Mouse (Mus musculus): Measurements from ENCODE around the gene Got1. TPM values are rescaled to one million over a fixed set of nuclear protein-coding genes. Genes with fewer than 3 reads are reported as not detected.
A peak's percentile ranks its signal among the peaks of the same experiment; 100 is the strongest.

Gene Got1
- 36.0 and 41.3 TPM in 2 replicates for polyA plus RNA-seq (2012; rRNA removed)

GRCm38 (mm10) chr19:43524187-43525103 lies at the start of gene Got1:
Gene Got1 (minus strand): TSS chr19:43524605.
- H3K36me3 ChIP-seq (ENCODE audit: control insufficient read depth, insufficient read depth, low read length), result peaks cover 5% of the 10 kb centered on the region; the same call in 1 of the 2 replicates
- WGBS, result under 1% methylated on average over 58 of the region's 58 CpGs

GRCm38 (mm10) chr19:43570831-43571790 lies 46.7 kb upstream of the Got1 start:
- Histone ChIP-seq H3K4me3 (ENCODE audit: low read depth, low read length) (peak overlapping the region; percentile 53), H3K4me1 (ENCODE audit: control insufficient read depth, insufficient read depth, insufficient read length, low read length) (no peaks in the 10 kb centered on the region), H3K27me3 (ENCODE audit: control insufficient read depth, insufficient read depth, low read length) (peaks cover 6% of the 10 kb centered on the region; the same call in 1 of the 2 replicates), H3K27ac (ENCODE audit: insufficient read depth, low read depth, low read length) (no peak overlapping the region), H3K36me3 (ENCODE audit: control insufficient read depth, insufficient read depth, low read length) (no peaks in the 10 kb centered on the region)
- TF ChIP-seq POLR2A (IDR thresholded peaks at IDR 0.05; ENCODE audit: low read depth, low read length) (0 out of 2 replicates have a peak, but pooled peaks have one; percentile 19), CTCF (IDR thresholded peaks at IDR 0.05; ENCODE audit: extremely low read depth, insufficient read length, insufficient replicate concordance, low read depth, low read length) (peak; percentile 96)
- WGBS, result 13% methylated on average over 32 of the region's 32 CpGs

More at GRCm38 (mm10) chr19:43524187-43525103, at the start of gene Got1:
- Histone ChIP-seq H3K4me1 (ENCODE audit: control insufficient read depth, insufficient read depth, insufficient read length, low read length) (peaks cover 11% of the 10 kb centered on the region; the same call in 1 of the 2 replicates), H3K4me3 (ENCODE audit: low read depth, low read length) (peak within 1 kb of the TSS; percentile 84), H3K27me3 (ENCODE audit: control insufficient read depth, insufficient read depth, low read length) (no peaks in the 10 kb centered on the region), H3K27ac (ENCODE audit: insufficient read depth, low read depth, low read length) (peak within 1 kb of the TSS; percentile 77)
- TF ChIP-seq CTCF (IDR thresholded peaks at IDR 0.05; ENCODE audit: extremely low read depth, insufficient read length, insufficient replicate concordance, low read depth, low read length) (no peak), POLR2A (IDR thresholded peaks at IDR 0.05; ENCODE audit: low read depth, low read length) (peak; percentile 73)

- no peak overlapping the region for H3K27ac ChIP-seq (ENCODE audit: insufficient read depth, low read depth, low read length)
- H3K4me1 ChIP-seq (ENCODE audit: control insufficient read depth, insufficient read depth, insufficient read length, low read length), result peaks cover 8% of the 10 kb centered on the region; the same call in 1 of the 2 replicates
- peaks cover 6% of the 10 kb centered on the region; the same call in 1 of the 2 replicates for H3K27me3 ChIP-seq (ENCODE audit: control insufficient read depth, insufficient read depth, low read length)
- H3K36me3 ChIP-seq (ENCODE audit: control insufficient read depth, insufficient read depth, low read length), result no peaks in the 10 kb centered on the region
- 67% methylated on average over 6 of the region's 6 CpGs for WGBS
- TF ChIP-seq CTCF (IDR thresholded peaks at IDR 0.05; ENCODE audit: extremely low read depth, insufficient read length, insufficient replicate concordance, low read depth, low read length), result no peak
- TF ChIP-seq POLR2A (IDR thresholded peaks at IDR 0.05; ENCODE audit: low read depth, low read length), result no peak
- no peak overlapping the region for H3K4me3 ChIP-seq (ENCODE audit: low read depth, low read length)
Observed at GRCm38 (mm10) chr19:43569133-43569532, 44.7 kb upstream of the Got1 start.

GRCm38 (mm10) chr19:43568298-43568697 lies 43.9 kb upstream of the Got1 start:
- Histone ChIP-seq H3K36me3 (ENCODE audit: control insufficient read depth, insufficient read depth, low read length) (no peaks in the 10 kb centered on the region), H3K27me3 (ENCODE audit: control insufficient read depth, insufficient read depth, low read length) (peaks cover 5% of the 10 kb centered on the region; the same call in 1 of the 2 replicates), H3K4me1 (ENCODE audit: control insufficient read depth, insufficient read depth, insufficient read length, low read length) (peaks cover 11% of the 10 kb centered on the region; the same call in 1 of the 2 replicates), H3K4me3 (ENCODE audit: low read depth, low read length) (no peak overlapping the region), H3K27ac (ENCODE audit: insufficient read depth, low read depth, low read length) (no peak overlapping the region)
- TF ChIP-seq POLR2A (IDR thresholded peaks at IDR 0.05; ENCODE audit: low read depth, low read length), result no peak
- TF ChIP-seq CTCF (IDR thresholded peaks at IDR 0.05; ENCODE audit: extremely low read depth, insufficient read length, insufficient replicate concordance, low read depth, low read length), result peak; percentile 47; the same call in 1 of the 2 replicates
- 57% methylated on average over 9 of the region's 9 CpGs for WGBS

- Histone ChIP-seq H3K4me1 (ENCODE audit: control insufficient read depth, insufficient read depth, insufficient read length, low read length) (peaks cover 11% of the 10 kb centered on the region; the same call in 1 of the 2 replicates), H3K4me3 (ENCODE audit: low read depth, low read length) (no peak overlapping the region), H3K36me3 (ENCODE audit: control insufficient read depth, insufficient read depth, low read length) (no peaks in the 10 kb centered on the region), H3K27ac (ENCODE audit: insufficient read depth, low read depth, low read length) (peak overlapping the region; percentile 69; the same call in 1 of the 2 replicates), H3K27me3 (ENCODE audit: control insufficient read depth, insufficient read depth, low read length) (0 out of 2 replicates have a peak, but pooled peaks cover under 1% of the 10 kb centered on the region)
- WGBS, result 41% methylated on average over 5 of the region's 5 CpGs
- no peak for TF ChIP-seq POLR2A (IDR thresholded peaks at IDR 0.05; ENCODE audit: low read depth, low read length)
- no peak for TF ChIP-seq CTCF (IDR thresholded peaks at IDR 0.05; ENCODE audit: extremely low read depth, insufficient read length, insufficient replicate concordance, low read depth, low read length)
Observed at GRCm38 (mm10) chr19:43563166-43563565, 38.8 kb upstream of the Got1 start.

GRCm38 (mm10) chr19:43561841-43562240 lies 37.4 kb upstream of the Got1 start:
- Histone ChIP-seq H3K36me3 (ENCODE audit: control insufficient read depth, insufficient read depth, low read length) (no peaks in the 10 kb centered on the region), H3K27me3 (ENCODE audit: control insufficient read depth, insufficient read depth, low read length) (no peaks in the 10 kb centered on the region), H3K4me3 (ENCODE audit: low read depth, low read length) (no peak overlapping the region), H3K4me1 (ENCODE audit: control insufficient read depth, insufficient read depth, insufficient read length, low read length) (peaks cover 11% of the 10 kb centered on the region; the same call in 1 of the 2 replicates), H3K27ac (ENCODE audit: insufficient read depth, low read depth, low read length) (no peak overlapping the region)
- WGBS, result 85% methylated on average over 4 of the region's 4 CpGs
- TF ChIP-seq POLR2A (IDR thresholded peaks at IDR 0.05; ENCODE audit: low read depth, low read length), result no peak
- no peak for TF ChIP-seq CTCF (IDR thresholded peaks at IDR 0.05; ENCODE audit: extremely low read depth, insufficient read length, insufficient replicate concordance, low read depth, low read length)

Measured in small intestine, adult 2 months (tissue).